Mouse (Mus musculus) MEL (cell line): ENCODE data around the gene Gm20388. TPM values are rescaled to one million over a fixed set of nuclear protein-coding genes. Genes with fewer than 3 reads are reported as not detected.

Experiments
- DNase-seq: peaks from one replicate; pipeline ENCODE4 v3.0.0; 2011; ENCODE audit warnings: low read depth, low spot score
- H3K27ac ChIP-seq: 2 replicates; pipeline ENCODE4 v1.5.1; 2012; ENCODE audit warnings: low read depth, mild to moderate bottlenecking, control low read depth, low read length, moderate library complexity; ENCODE audit not compliant: control insufficient read depth
- H3K27me3 ChIP-seq, 2 experiments: fragments of 150-350 bp in 1 of 2; sonication (generic) in 1 of 2; 2 replicates each; pipeline ENCODE4 v1.6.1; 2012; ENCODE audit warnings: low read length in 2 of 2, mild to moderate bottlenecking in 2 of 2, improper control_type of control experiment in 1 of 2, moderate library complexity in 1 of 2; ENCODE audit not compliant: insufficient read depth in 2 of 2, control insufficient read depth in 1 of 2
- H3K36me3 ChIP-seq, 2 experiments: 2 replicates each; pipeline ENCODE4 v1.6.1; 2012 to 2014; ENCODE audit warnings: low read length in 2 of 2, improper control_type of control experiment in 1 of 2, inconsistent platforms in 1 of 2, mild to moderate bottlenecking in 1 of 2; ENCODE audit not compliant: insufficient read depth in 2 of 2, control insufficient read depth in 1 of 2
- H3K4me1 ChIP-seq, 2 experiments: fragments of 150-350 bp in 1 of 2; sonication (generic) in 1 of 2; 2 replicates each; pipeline ENCODE4 v1.6.1; 2012; ENCODE audit warnings: low read length in 2 of 2, improper control_type of control experiment in 1 of 2, mild to moderate bottlenecking in 1 of 2; ENCODE audit not compliant: insufficient read depth in 2 of 2, control insufficient read depth in 1 of 2
- H3K4me3 ChIP-seq, 2 experiments: fragments of 150-350 bp in 1 of 2; sonication (generic) in 1 of 2; 2 replicates each; pipeline ENCODE4 v1.5.1; 2012; ENCODE audit warnings: low read depth in 2 of 2, low read length in 2 of 2, mild to moderate bottlenecking in 2 of 2, moderate library complexity in 2 of 2, control low read depth in 1 of 2, improper control_type of control experiment in 1 of 2; ENCODE audit not compliant: control insufficient read depth in 1 of 2, insufficient read depth in 1 of 2
- H3K79me2 ChIP-seq: 2 replicates; pipeline ENCODE4 v1.6.1; 2012; ENCODE audit warnings: mild to moderate bottlenecking, low read length, moderate library complexity; ENCODE audit not compliant: control insufficient read depth, poor library complexity, insufficient read depth
- H3K9ac ChIP-seq: 2 replicates; pipeline ENCODE4 v1.6.1; 2012; ENCODE audit warnings: low read depth, mild to moderate bottlenecking, control low read depth, low read length, moderate library complexity; ENCODE audit not compliant: control insufficient read depth, poor library complexity, severe bottlenecking
- H3K9me3 ChIP-seq: fragments of 150-350 bp; sonication (generic); replicated peaks from 2 replicates; pipeline ENCODE4 v1.6.1; 2012; ENCODE audit warnings: mild to moderate bottlenecking, low read length, improper control_type of control experiment, moderate library complexity; ENCODE audit not compliant: insufficient read depth
- BHLHE40 ChIP-seq: IDR thresholded peaks from 2 replicates; pipeline ENCODE4 v1.6.1; 2012; ENCODE audit warnings: low read depth, mild to moderate bottlenecking, inconsistent platforms, low read length, improper control_type of control experiment, borderline replicate concordance
- CHD1 ChIP-seq: IDR thresholded peaks from 2 replicates; pipeline ENCODE4 v1.6.1; 2012; ENCODE audit warnings: low read depth, mild to moderate bottlenecking, inconsistent platforms, low read length, improper control_type of control experiment
- CHD2 ChIP-seq: IDR thresholded peaks from 2 replicates; pipeline ENCODE4 v1.6.1; 2011; ENCODE audit warnings: low read length, improper control_type of control experiment
- EP300 ChIP-seq, 2 experiments: IDR thresholded peaks; 2 replicates each; pipeline ENCODE4 v1.6.1; 2011; ENCODE audit warnings: improper control_type of control experiment in 2 of 2, low read length in 2 of 2, low read depth in 1 of 2, mild to moderate bottlenecking in 1 of 2
- ETS1 ChIP-seq: IDR thresholded peaks from 2 replicates; pipeline ENCODE4 v1.6.1; 2012; ENCODE audit warnings: low read depth, mild to moderate bottlenecking, inconsistent platforms, low read length, improper control_type of control experiment, moderate library complexity
- GABPA ChIP-seq: IDR thresholded peaks from 2 replicates; pipeline ENCODE4 v1.6.1; 2012; ENCODE audit warnings: low read depth, mild to moderate bottlenecking, inconsistent platforms, low read length, improper control_type of control experiment, moderate library complexity
- GATA1 ChIP-seq: IDR thresholded peaks from 2 replicates; pipeline ENCODE4 v1.6.1; 2011; ENCODE audit warnings: low read depth, low read length, improper control_type of control experiment
- JUND ChIP-seq: IDR thresholded peaks from 2 replicates; pipeline ENCODE4 v1.6.1; 2011; ENCODE audit warnings: low read depth, mild to moderate bottlenecking, improper control_type of control experiment, low read length
- MAFK ChIP-seq: IDR thresholded peaks from 2 replicates; pipeline ENCODE4 v1.6.1; 2011; ENCODE audit warnings: low read depth, mild to moderate bottlenecking, low read length, improper control_type of control experiment, borderline replicate concordance
- MAX ChIP-seq: IDR thresholded peaks from 2 replicates; pipeline ENCODE4 v1.6.1; 2011; ENCODE audit warnings: low read length, improper control_type of control experiment
- MYB ChIP-seq: IDR thresholded peaks from 2 replicates; pipeline ENCODE4 v1.6.1; 2011; ENCODE audit warnings: mild to moderate bottlenecking, low read depth, low read length, improper control_type of control experiment
- NELFE ChIP-seq: IDR thresholded peaks from 2 replicates; pipeline ENCODE4 v1.6.1; 2011; ENCODE audit warnings: low read depth, low read length, improper control_type of control experiment
- NRF1 ChIP-seq: IDR thresholded peaks from 2 replicates; pipeline ENCODE4 v1.6.1; 2014; ENCODE audit warnings: low read depth, mild to moderate bottlenecking, inconsistent platforms, low read length, improper control_type of control experiment, moderate library complexity; ENCODE audit not compliant: poor library complexity, insufficient read depth, severe bottlenecking
- POLR2A ChIP-seq, 2 experiments: IDR thresholded peaks; 2 replicates each; pipeline ENCODE4 v1.6.1; 2011 to 2012; ENCODE audit warnings: low read length in 2 of 2, mild to moderate bottlenecking in 2 of 2, control low read depth in 1 of 2, improper control_type of control experiment in 1 of 2, low read depth in 1 of 2, moderate library complexity in 1 of 2; ENCODE audit not compliant: control insufficient read depth in 1 of 2, insufficient read depth in 1 of 2, poor library complexity in 1 of 2
- POLR2AphosphoS5 ChIP-seq: IDR thresholded peaks from 2 replicates; pipeline ENCODE4 v1.6.1; 2012; ENCODE audit warnings: low read depth, borderline replicate concordance, mild to moderate bottlenecking, inconsistent platforms, low read length, moderate library complexity, mixed read lengths
- SIN3A ChIP-seq: IDR thresholded peaks from 2 replicates; pipeline ENCODE4 v1.6.1; 2012; ENCODE audit warnings: low read length, improper control_type of control experiment, inconsistent platforms
- TAL1 ChIP-seq: IDR thresholded peaks from 2 replicates; pipeline ENCODE4 v1.6.1; 2012; ENCODE audit warnings: mild to moderate bottlenecking, inconsistent platforms, low read length, moderate library complexity, mixed read lengths
- TBP ChIP-seq: IDR thresholded peaks from 2 replicates; pipeline ENCODE4 v1.8.0; 2011; ENCODE audit warnings: low read depth, low read length, improper control_type of control experiment
- UBTF ChIP-seq: IDR thresholded peaks from 2 replicates; pipeline ENCODE4 v1.6.1; 2012; ENCODE audit warnings: low read depth, mild to moderate bottlenecking, inconsistent platforms, low read length, improper control_type of control experiment, moderate library complexity, borderline replicate concordance; ENCODE audit not compliant: insufficient read depth
- USF1 ChIP-seq: IDR thresholded peaks from 2 replicates; pipeline ENCODE4 v1.6.1; 2014; ENCODE audit warnings: low read depth, mild to moderate bottlenecking, inconsistent platforms, low read length, improper control_type of control experiment, moderate library complexity
- ZC3H11A ChIP-seq: IDR thresholded peaks from 2 replicates; pipeline ENCODE4 v1.6.1; 2012; ENCODE audit warnings: low read depth, mild to moderate bottlenecking, inconsistent platforms, low read length, improper control_type of control experiment
- ZKSCAN1 ChIP-seq: IDR thresholded peaks from 2 replicates; pipeline ENCODE4 v1.6.1; 2012; ENCODE audit warnings: low read depth, mild to moderate bottlenecking, inconsistent platforms, low read length, improper control_type of control experiment, moderate library complexity
- ZMIZ1 ChIP-seq: IDR thresholded peaks from 2 replicates; pipeline ENCODE4 v1.6.1; 2012; ENCODE audit warnings: low read depth, mild to moderate bottlenecking, inconsistent platforms, low read length, improper control_type of control experiment, moderate library complexity
- ZNF384 ChIP-seq: IDR thresholded peaks from 2 replicates; pipeline ENCODE4 v1.6.1; 2012; ENCODE audit warnings: low read depth, mild to moderate bottlenecking, inconsistent platforms, low read length, improper control_type of control experiment
- polyA plus RNA-seq, 2 experiments: library from polyadenylated mRNA; stranded (reverse) in 1 of 2; unstranded in 1 of 2; fragments of >175 nt in 1 of 2; fragments of >200 nt in 1 of 2; gene quantifications; 2 replicates each; pipeline versions ENCODE4 v1.2.1 to v1.2.4; 2012; ENCODE audit warnings: low replicate concordance in 2 of 2, low read depth in 1 of 2; ENCODE audit not compliant: insufficient read length in 2 of 2, insufficient read depth in 1 of 2, missing spikeins in 1 of 2
- total RNA-seq: library from RNA; depleted of rRNA; stranded (reverse); fragments of 300-350 nt; gene quantifications from 2 replicates; pipeline ENCODE4 v1.2.3, GENCODE M21; 2012

Gene Gm20388
- total and polyA plus RNA-seq, 3 experiments = 11.1 to 17.8 TPM; not detected in 1

DNA sequence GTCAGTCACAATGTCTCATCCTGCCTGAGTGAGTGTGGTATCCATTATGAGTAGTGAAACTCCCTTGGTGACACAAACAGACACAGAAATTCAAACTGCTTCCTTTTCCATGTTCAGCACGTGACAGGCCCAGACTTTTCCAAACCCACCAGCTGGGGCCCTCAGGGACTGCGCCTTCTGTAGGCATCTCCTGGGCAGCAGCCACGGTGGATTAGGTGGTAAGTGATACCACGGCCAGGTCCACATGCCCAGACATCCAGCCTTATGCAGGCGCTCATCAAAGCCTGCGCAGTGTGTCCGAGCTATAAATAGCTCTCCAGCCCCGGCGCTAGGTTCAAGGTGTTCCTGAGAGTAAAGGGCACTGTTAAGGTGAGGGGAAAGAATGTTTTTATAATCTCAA is 3961.4 kb downstream of the Gm20388 start:
- no peak overlapping the region for H3K4me3 ChIP-seq
- no peaks in the 10 kb centered on the region for H3K36me3 ChIP-seq
- H3K79me2 ChIP-seq = no peaks in the 10 kb centered on the region
- TF ChIP-seq MAX = no peak
- no peak for TF ChIP-seq UBTF
- TF ChIP-seq MYB = no peak
- TF ChIP-seq CHD1 = no peak
- TF ChIP-seq GATA1 = no peak
- no peak for TF ChIP-seq SIN3A
- no peak for TF ChIP-seq NELFE
- TF ChIP-seq ZMIZ1 = no peak
- no peak for TF ChIP-seq TAL1
- TF ChIP-seq GABPA = no peak
- TF ChIP-seq TBP = no peak
- TF ChIP-seq USF1 = no peak
- TF ChIP-seq ZNF384 = no peak
- no peak for TF ChIP-seq ETS1
- TF ChIP-seq MAFK = no peak
- no peak for TF ChIP-seq ZC3H11A
- no peak for TF ChIP-seq EP300 (IDR thresholded peaks at IDR 0.05; ENCODE audit: low read depth in 1 of 2, low read length in 2 of 2)
- TF ChIP-seq BHLHE40 = no peak
- no peak for TF ChIP-seq POLR2A (IDR thresholded peaks at IDR 0.05; ENCODE audit: control insufficient read depth in 1 of 2, insufficient read depth in 1 of 2, low read depth in 1 of 2, low read length in 2 of 2, poor library complexity in 1 of 2)
- peaks cover 2% of the 10 kb centered on the region in 2 experiments; a peak in 2 of 4 replicates for H3K4me1 ChIP-seq
- H3K9ac ChIP-seq = no peak overlapping the region
- no peaks in the 10 kb centered on the region for H3K27me3 ChIP-seq
- DNase-seq = no peak
- no peaks in the 10 kb centered on the region for H3K9me3 ChIP-seq
- H3K27ac ChIP-seq = no peak overlapping the region

DNA sequence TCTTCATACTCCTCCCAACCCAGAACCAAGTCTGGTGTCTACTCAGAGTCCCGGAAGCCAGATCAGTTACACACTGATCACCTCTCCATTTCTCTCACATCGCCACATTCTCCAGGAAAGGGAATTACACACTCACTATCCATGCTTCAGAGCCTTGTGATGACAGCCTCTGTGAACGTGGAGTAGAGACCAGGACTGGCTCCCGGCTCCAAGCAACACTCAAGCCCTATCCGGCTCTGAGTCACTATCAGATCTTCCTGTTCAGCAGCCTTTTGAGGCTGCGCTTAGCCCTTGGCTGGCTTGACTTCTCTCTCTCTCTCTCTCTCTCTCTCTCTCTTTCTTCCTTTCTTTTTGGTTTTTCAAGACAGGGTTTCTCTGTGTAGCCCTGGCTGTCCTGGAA is 3962.7 kb downstream of the Gm20388 start:
- Histone ChIP-seq H3K79me2 (no peaks in the 10 kb centered on the region), H3K9me3 (no peaks in the 10 kb centered on the region), H3K27me3 (no peaks in the 10 kb centered on the region), H3K4me1 (no peaks in the 10 kb centered on the region), H3K4me3 (no peak overlapping the region), H3K36me3 (no peaks in the 10 kb centered on the region), H3K9ac (no peak overlapping the region), H3K27ac (no peak overlapping the region)
- no peak for DNase-seq
- TF ChIP-seq USF1 (no peak), NRF1 (no peak), JUND (no peak), POLR2AphosphoS5 (no peak), ZKSCAN1 (no peak), UBTF (no peak), CHD2 (no peak)
